Mouse (Mus musculus) ES-Bruce4 (cell line): Measurements from ENCODE around the gene Car5a.

Experiments used
- CTCF ChIP-seq: IDR thresholded peaks from one replicate; pipeline ENCODE4 v1.8.1; 2011; ENCODE audit warnings: low read depth, low read length
- POLR2A ChIP-seq: IDR thresholded peaks from one replicate; pipeline ENCODE4 v1.8.1; 2011; ENCODE audit warnings: low read length; ENCODE audit not compliant: insufficient read depth

GRCm38 (mm10) chr8:121992911-121993310 lies 48.2 kb upstream of the Car5a start:
- TF ChIP-seq CTCF, result no peak
- no peak for TF ChIP-seq POLR2A
